Mouse (Mus musculus) forebrain, embryonic 16.5 days (tissue): ENCODE results near the gene Foxc1. TPM values are rescaled to one million over a fixed set of nuclear protein-coding genes. Genes with fewer than 3 reads are reported as not detected.

Experiments used
- ATAC-seq: fragments of 200-750 bp; cut with Nextera tagmentation; 2 replicates; pipeline ENCODE4 v1.8.0; 2017; ENCODE audit warnings: mild to moderate bottlenecking, moderate library complexity
- H3K27ac ChIP-seq: fragments of 300-500 bp; sonication (generic); 2 replicates; pipeline ENCODE4 v1.5.1; 2014; ENCODE audit warnings: low read length, control low read depth
- H3K27me3 ChIP-seq: fragments of 300-500 bp; sonication (generic); replicated peaks from 2 replicates; pipeline ENCODE4 v1.6.1; 2014; ENCODE audit warnings: low read length; ENCODE audit not compliant: control insufficient read depth, insufficient read depth
- H3K36me3 ChIP-seq: fragments of 300-500 bp; sonication (generic); 2 replicates; pipeline ENCODE4 v1.6.1; 2014; ENCODE audit not compliant: control insufficient read depth, insufficient read depth
- H3K4me1 ChIP-seq: fragments of 300-500 bp; sonication (generic); replicated peaks from 2 replicates; pipeline ENCODE4 v1.6.1; 2014; ENCODE audit warnings: low read length; ENCODE audit not compliant: control insufficient read depth, insufficient read depth
- H3K4me2 ChIP-seq: fragments of 300-500 bp; sonication (generic); 2 replicates; pipeline ENCODE4 v1.6.1; 2014; ENCODE audit warnings: mild to moderate bottlenecking, low read length, control low read depth
- H3K4me3 ChIP-seq: fragments of 300-500 bp; sonication (generic); replicated peaks from 2 replicates; pipeline ENCODE4 v1.5.1; 2014; ENCODE audit warnings: mild to moderate bottlenecking, low read length, control low read depth
- H3K9ac ChIP-seq: fragments of 300-500 bp; sonication (generic); replicated peaks from 2 replicates; pipeline ENCODE4 v1.6.1; 2014; ENCODE audit warnings: low read depth, low read length, control low read depth
- H3K9me3 ChIP-seq: fragments of 300-500 bp; sonication (generic); 2 replicates; pipeline ENCODE4 v1.6.1; 2016; ENCODE audit warnings: low read length; ENCODE audit not compliant: control insufficient read depth
- WGBS: fragments of 180-500 bp; shearing (Covaris S2); extraction: QIAGEN DNeasy Blood & Tissue Kit; methylation state at CpG from one replicate; pipeline ENCODE4 v1.1.7; 2014; 5-methylcytosine and 5-hydroxymethylcytosine counted together
- polyA plus RNA-seq: library from polyadenylated mRNA; unstranded; fragments of >200 nt; fragmentation: Nextera tagmentation; extraction: Ambion mirVana; gene quantifications from 2 replicates; pipeline ENCODE4 v1.2.1, GENCODE M21; 2015

The Foxc1 gene
- polyA plus RNA-seq, 1 experiment from 2014 or later: 0.57 TPM

GRCm38 (mm10) chr13:31854000-31854399 is 47.6 kb downstream of the Foxc1 start:
- 74% methylated on average over 4 of the region's 4 CpGs for WGBS
- H3K4me2 ChIP-seq: no peak overlapping the region
- no peaks in the 10 kb centered on the region for H3K27me3 ChIP-seq
- H3K4me1 ChIP-seq: no peaks in the 10 kb centered on the region
- H3K9me3 ChIP-seq: no peaks in the 10 kb centered on the region
- no peak overlapping the region for H3K27ac ChIP-seq
- H3K4me3 ChIP-seq: no peak overlapping the region
- no peaks in the 10 kb centered on the region for H3K36me3 ChIP-seq
- H3K9ac ChIP-seq: no peak overlapping the region
- no peak for ATAC-seq

DNA sequence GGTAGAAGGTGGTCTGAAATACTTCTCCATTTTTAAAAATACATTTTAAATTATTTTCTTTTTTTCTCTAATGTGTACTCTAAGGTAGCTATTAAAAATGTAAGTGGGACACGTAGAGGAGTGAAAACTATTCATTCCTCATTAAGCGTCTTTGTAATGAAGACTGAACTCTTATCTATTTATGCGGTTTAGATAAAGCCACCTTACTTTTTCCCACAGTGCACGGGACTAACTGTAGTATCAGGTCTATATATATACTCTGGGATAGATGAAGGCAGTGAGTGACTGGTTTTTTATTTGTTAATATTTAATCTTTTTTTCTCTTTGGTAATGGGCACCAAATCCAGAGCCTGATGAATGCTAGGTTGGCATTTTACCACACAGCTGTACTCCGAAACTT is 53.8 kb downstream of the Foxc1 start:
- no peaks in the 10 kb centered on the region for H3K9me3 ChIP-seq
- 89% methylated on average over 5 of the region's 5 CpGs for WGBS
- no peak for ATAC-seq
- no peaks in the 10 kb centered on the region for H3K27me3 ChIP-seq
- no peak overlapping the region for H3K27ac ChIP-seq
- H3K36me3 ChIP-seq: no peaks in the 10 kb centered on the region
- H3K4me2 ChIP-seq: no peak overlapping the region
- H3K4me3 ChIP-seq: no peak overlapping the region
- H3K9ac ChIP-seq: no peak overlapping the region
- 0 out of 2 replicates have a peak, but pooled peaks cover 2% of the 10 kb centered on the region for H3K4me1 ChIP-seq

Other genes with a start within 250 kb of the Foxc1 start
- gene A530084C06Rik, start 247.3 kb upstream of the Foxc1 start, polyA plus RNA-seq: not detected in 2 replicates
- 4.3 and 5.0 TPM in 2 replicates for gene Foxf2, start 180.8 kb upstream of the Foxc1 start, polyA plus RNA-seq